Mouse (Mus musculus) ZHBTc4 (cell line): ENCODE measurements around the gene Krtap3-2.
"Not testable (repeated sequence)": the region's sequence is repeated elsewhere in the genome, so short reads cannot be mapped to it uniquely, and the experiment has no call there.

Experiments used
- DNase-seq: peaks from one replicate; pipeline ENCODE4 v3.0.0-alpha.2; 2011; ENCODE audit warnings: low read depth, low spot score

The Krtap3-2 gene

GRCm38 (mm10) chr11:99556753-99557152, at the start of gene Krtap3-2:
TSS of gene Krtap3-2 (minus strand) at chr11:99556853.
- no peak for DNase-seq

- DNase-seq, result not testable (repeated sequence)
Measured at GRCm38 (mm10) chr11:99603208-99603607, 46.6 kb upstream of the Krtap3-2 start, which contains the start of gene Gm11938. TSS of gene Gm11938 (minus strand) at chr11:99603308.

GRCm38 (mm10) chr11:99597742-99598141, 41.1 kb upstream of the Krtap3-2 start, which contains the start of gene Krtap9-3:
TSS of gene Krtap9-3 (minus strand) at chr11:99598105.
- DNase-seq, result not testable (repeated sequence)

- no peak for DNase-seq
Measured at GRCm38 (mm10) chr11:99590981-99591380, 34.3 kb upstream of the Krtap3-2 start, which contains the start of gene Krtap1-3. TSS of gene Krtap1-3 (minus strand) at chr11:99591339.

GRCm38 (mm10) chr11:99585096-99585495, 28.4 kb upstream of the Krtap3-2 start:
- no peak for DNase-seq

GRCm38 (mm10) chr11:99583245-99583704, 26.6 kb upstream of the Krtap3-2 start, which contains the start of gene Krtap1-4:
TSS of gene Krtap1-4 (minus strand) at chr11:99583654.
- DNase-seq, result no peak

- no peak for DNase-seq
Measured at GRCm38 (mm10) chr11:99581564-99581963, 24.9 kb upstream of the Krtap3-2 start.

DNA sequence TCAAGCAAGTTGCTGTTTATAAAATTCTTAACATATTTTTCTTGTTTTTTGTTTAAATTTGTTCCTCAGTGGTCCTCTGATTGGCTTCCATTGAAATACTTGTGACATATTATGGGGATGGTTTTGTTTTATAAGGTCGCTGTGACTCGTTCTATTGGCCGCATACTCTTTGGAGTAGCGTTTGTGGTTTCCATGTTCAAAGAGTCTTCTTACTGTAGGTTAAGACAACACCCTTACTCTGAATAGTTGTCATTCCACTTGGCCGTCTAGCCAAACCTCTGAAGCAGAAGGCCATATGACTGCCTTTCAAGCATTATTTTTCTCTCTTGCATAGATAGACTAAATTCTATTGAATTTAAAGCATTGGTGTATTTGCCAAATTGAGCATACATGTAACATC, 24.4 kb upstream of the Krtap3-2 start:
- no peak for DNase-seq

DNA sequence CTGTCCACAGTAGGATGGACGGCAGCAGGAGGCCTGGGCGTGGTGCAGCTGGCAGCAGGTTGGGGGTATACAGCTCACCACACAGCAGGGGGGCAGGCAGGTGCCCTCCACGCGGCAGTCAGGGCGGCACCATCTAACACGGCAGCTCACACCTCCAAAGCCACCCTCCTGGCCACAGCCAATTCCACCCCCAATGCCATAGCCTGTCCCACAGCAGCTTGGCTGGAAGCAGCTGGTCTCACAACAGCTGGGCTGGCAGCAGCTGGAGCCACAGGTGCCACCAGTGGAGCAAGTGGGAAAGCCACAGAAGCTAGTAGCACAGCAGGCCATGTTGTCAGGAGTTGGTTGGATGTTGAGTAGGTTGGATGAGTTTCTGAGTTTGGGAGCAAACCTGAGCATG, 24.0 kb upstream of the Krtap3-2 start, which contains the start of gene Krtap1-5:
Gene Krtap1-5, minus strand, starts transcription at position 381 of the 400 bp plus-strand sequence.
- DNase-seq, result no peak

DNA sequence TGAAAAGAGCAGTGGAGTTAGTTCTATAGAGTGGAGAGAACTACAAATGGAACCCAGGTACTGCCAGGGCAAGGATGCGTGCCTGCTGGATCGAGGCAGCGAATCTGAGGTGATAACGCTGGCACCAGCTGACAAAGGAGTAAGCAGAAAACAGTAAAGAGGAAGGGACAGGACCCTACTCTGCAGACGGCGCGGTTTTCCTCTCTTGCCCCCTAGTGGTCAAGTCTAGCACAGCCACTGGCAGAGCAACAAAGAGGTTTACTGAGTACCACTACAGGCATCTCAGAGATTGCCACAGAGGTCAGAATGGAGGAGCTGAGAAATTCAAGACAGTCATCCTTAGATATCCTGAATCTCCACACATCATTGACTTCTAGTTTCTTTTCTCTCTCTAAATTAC, 17.5 kb upstream of the Krtap3-2 start:
- DNase-seq, result peak; percentile 79

DNA sequence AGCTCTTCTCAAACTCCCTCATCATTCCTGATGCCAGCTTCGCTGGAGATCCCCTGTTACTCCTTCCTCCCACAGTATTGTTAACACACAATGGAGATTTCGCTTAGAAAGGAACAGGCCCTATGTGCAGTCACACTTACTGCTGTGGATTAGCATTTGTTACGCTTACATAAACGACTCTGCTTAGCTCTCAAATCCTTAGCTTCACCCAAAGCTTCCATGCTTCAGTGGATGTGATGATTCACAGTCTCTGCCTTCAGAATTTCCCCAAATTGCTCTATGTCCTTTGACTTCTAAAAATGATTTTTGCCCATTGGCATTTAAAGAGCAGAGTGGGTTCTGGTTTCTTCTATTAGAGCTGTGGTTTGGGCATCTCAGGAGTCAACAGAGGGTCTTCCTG, 16.5 kb upstream of the Krtap3-2 start:
- DNase-seq, result no peak

DNA sequence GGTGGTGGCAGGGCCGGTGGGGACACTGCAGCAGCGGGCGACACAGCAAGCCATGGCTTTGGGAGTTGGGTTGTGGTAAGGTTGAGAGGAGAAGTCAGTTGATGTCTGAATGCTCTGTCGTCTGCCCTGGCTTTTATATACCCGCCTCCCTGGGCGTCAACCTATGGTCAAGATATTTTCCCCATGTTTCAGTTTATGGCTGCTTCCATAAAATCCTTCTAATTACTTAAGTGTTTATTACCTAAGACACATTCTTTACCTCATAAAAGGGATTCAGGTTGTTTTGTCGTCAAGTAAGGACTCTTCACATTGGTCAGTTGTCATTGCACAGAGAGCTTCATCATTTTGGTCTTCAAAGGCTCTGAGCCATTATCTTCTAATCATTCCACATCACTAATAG, 9.9 kb upstream of the Krtap3-2 start, which contains the start of gene Krtap3-1:
Gene Krtap3-1, minus strand, starts transcription at position 101 of the 400 bp plus-strand sequence.
- no peak for DNase-seq

- DNase-seq, result no peak
Measured at GRCm38 (mm10) chr11:99562580-99562979, 5.9 kb upstream of the Krtap3-2 start.

- DNase-seq, result no peak
Measured at GRCm38 (mm10) chr11:99559366-99559765, 2.7 kb upstream of the Krtap3-2 start, which contains the start of gene Gm11939. TSS of gene Gm11939 (minus strand) at chr11:99559466.

- no peak for DNase-seq
Measured at GRCm38 (mm10) chr11:99557976-99558745, 1.5 kb upstream of the Krtap3-2 start.

- DNase-seq, result no peak
Measured at GRCm38 (mm10) chr11:99556195-99556594, 458 bp downstream of the Krtap3-2 start.

DNA sequence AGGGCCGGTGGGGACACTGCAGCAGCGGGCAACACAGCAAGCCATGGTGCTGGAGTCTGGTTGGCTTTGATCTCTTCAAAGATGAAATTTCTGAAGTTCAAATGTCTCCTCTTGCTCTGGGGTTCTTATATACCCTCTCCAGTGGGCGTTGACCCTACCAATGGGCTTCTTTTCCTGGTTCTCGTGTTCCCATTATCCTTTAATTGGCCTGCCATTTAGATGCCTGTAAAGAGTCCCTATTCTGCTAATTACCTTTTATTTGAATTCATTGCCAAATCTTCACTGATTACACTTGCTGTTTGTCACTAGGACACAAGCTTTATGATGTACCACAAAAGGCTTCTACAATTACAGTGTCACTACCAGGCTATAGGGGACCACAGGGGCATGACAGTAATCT, 5.9 kb downstream of the Krtap3-2 start, which contains the start of gene Krtap3-3:
Gene Krtap3-3, minus strand, starts transcription at position 101 of the 400 bp plus-strand sequence.
- no peak for DNase-seq

GRCm38 (mm10) chr11:99547892-99548291, 8.8 kb downstream of the Krtap3-2 start:
- DNase-seq, result peak; percentile 33

GRCm38 (mm10) chr11:99539721-99540120, 16.9 kb downstream of the Krtap3-2 start:
- DNase-seq, result no peak

GRCm38 (mm10) chr11:99521288-99521860, 35.3 kb downstream of the Krtap3-2 start, which contains the start of gene Krt39:
TSS of gene Krt39 (minus strand) at chr11:99521338.
- DNase-seq, result no peak

- DNase-seq, result no peak
Measured at GRCm38 (mm10) chr11:99514098-99514497, 42.6 kb downstream of the Krtap3-2 start.
